Mouse (Mus musculus) liver, embryonic 11.5 days (tissue): ENCODE data around the gene Cops7a. TPM values are rescaled to one million over a fixed set of nuclear protein-coding genes. Genes with fewer than 3 reads are reported as not detected.

Experiments used
- ATAC-seq: fragments of 200-750 bp; cut with Nextera tagmentation; replicated peaks from 2 replicates; pipeline ENCODE4 v1.8.0; 2017; ENCODE audit warnings: moderate number of reproducible peaks, mild to moderate bottlenecking, moderate TSS enrichment, moderate library complexity; ENCODE audit not compliant: low FRiP score
- DNase-seq: peaks from one replicate; pipeline ENCODE4 v3.0.0-alpha.2; 2017; ENCODE audit warnings: low spot score
- H3K27ac ChIP-seq: fragments of 300-500 bp; sonication (generic); 2 replicates; pipeline ENCODE4 v1.5.1; 2014; ENCODE audit warnings: mild to moderate bottlenecking, low read depth, low read length, control low read depth
- H3K27me3 ChIP-seq: fragments of 300-500 bp; sonication (generic); replicated peaks from 2 replicates; pipeline ENCODE4 v1.6.1; 2014; ENCODE audit warnings: low read length, mixed read lengths; ENCODE audit not compliant: control insufficient read depth, insufficient read depth
- H3K36me3 ChIP-seq: fragments of 300-500 bp; sonication (generic); 2 replicates; pipeline ENCODE4 v1.6.1; 2014; ENCODE audit warnings: mild to moderate bottlenecking, low read length, moderate library complexity, mixed read lengths; ENCODE audit not compliant: control insufficient read depth, insufficient read depth
- H3K4me1 ChIP-seq: fragments of 300-500 bp; sonication (generic); replicated peaks from 2 replicates; pipeline ENCODE4 v1.6.1; 2014; ENCODE audit warnings: low read length, mixed read lengths; ENCODE audit not compliant: control insufficient read depth, insufficient read depth
- H3K4me2 ChIP-seq: fragments of 300-500 bp; sonication (generic); 2 replicates; pipeline ENCODE4 v1.6.1; 2014; ENCODE audit warnings: mild to moderate bottlenecking, control low read depth, moderate library complexity
- H3K4me3 ChIP-seq: fragments of 300-500 bp; sonication (generic); 2 replicates; pipeline ENCODE4 v1.5.1; 2014; ENCODE audit warnings: low read depth, low read length, control low read depth
- H3K9ac ChIP-seq: fragments of 300-500 bp; sonication (generic); 2 replicates; pipeline ENCODE4 v1.6.1; 2014; ENCODE audit warnings: low read depth, low read length, control low read depth
- H3K9me3 ChIP-seq: fragments of 300-500 bp; sonication (generic); 2 replicates; pipeline ENCODE4 v1.6.1; 2016; ENCODE audit warnings: low read length, inconsistent platforms, mixed read lengths; ENCODE audit not compliant: control insufficient read depth
- WGBS: fragments of 180-500 bp; shearing (Covaris S2); extraction: QIAGEN DNeasy Blood & Tissue Kit; methylation state at CpG from one replicate; pipeline ENCODE4 v1.1.7; 2014; 5-methylcytosine and 5-hydroxymethylcytosine counted together
- polyA plus RNA-seq: library from polyadenylated mRNA; unstranded; fragments of >200 nt; fragmentation: Nextera tagmentation; extraction: Ambion mirVana; gene quantifications from 2 replicates; pipeline ENCODE4 v1.2.1, GENCODE M21; 2014

Cops7a gene
- polyA plus RNA-seq, 1 experiment from 2014 or later, result 147 TPM

DNA sequence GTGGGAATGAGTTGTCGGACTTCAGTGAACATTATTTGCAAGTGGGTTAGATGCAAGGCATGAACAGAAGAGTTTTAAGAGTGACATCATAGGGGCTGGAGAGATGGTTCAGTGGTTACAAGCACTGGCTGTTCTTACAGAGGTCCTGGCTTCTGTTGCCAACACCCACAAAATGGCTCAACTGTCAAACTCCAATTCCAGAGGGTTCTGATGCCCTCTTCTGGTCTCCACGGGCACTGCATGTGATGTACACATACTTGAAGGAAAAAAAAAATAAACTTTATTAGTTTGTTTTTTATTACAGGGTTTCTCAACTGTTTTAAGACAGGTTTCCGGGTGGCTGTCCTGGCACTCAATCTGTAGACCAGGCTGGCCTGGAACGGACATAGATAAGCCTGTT lies 2.4 kb upstream of the Cops7a start:
- no peaks in the 10 kb centered on the region for H3K27me3 ChIP-seq
- no peak for DNase-seq

GRCm38 (mm10) chr6:124966466-124967118 lies 1.3 kb upstream of the Cops7a start:
- Histone ChIP-seq H3K9me3 (no peaks in the 10 kb centered on the region; the same call in 1 of the 2 replicates), H3K27ac (no peak overlapping the region), H3K27me3 (no peaks in the 10 kb centered on the region), H3K9ac (no peak overlapping the region; the same call in 1 of the 2 replicates), H3K4me3 (peak overlapping the region; percentile 85), H3K4me1 (peaks cover 13% of the 10 kb centered on the region), H3K4me2 (peak overlapping the region; percentile 96), H3K36me3 (peaks cover 4% of the 10 kb centered on the region; the same call in 1 of the 2 replicates)
- DNase-seq (no peak), ATAC-seq (no peak)
- 96% methylated on average over 7 of the region's 7 CpGs for WGBS

More for the DNA sequence above, 2.4 kb upstream of the Cops7a start:
- no peak overlapping the region for H3K4me3 ChIP-seq
- 70% methylated on average over 4 of the region's 4 CpGs for WGBS
- H3K4me2 ChIP-seq, result no peak overlapping the region
- H3K36me3 ChIP-seq, result no peaks in the 10 kb centered on the region
- peaks cover 13% of the 10 kb centered on the region for H3K4me1 ChIP-seq
- no peaks in the 10 kb centered on the region; the same call in 1 of the 2 replicates for H3K9me3 ChIP-seq
- no peak overlapping the region for H3K27ac ChIP-seq
- H3K9ac ChIP-seq, result no peak overlapping the region
- no peak for ATAC-seq

GRCm38 (mm10) chr6:124965747-124966146 lies 409 bp upstream of the Cops7a start:
- H3K4me2 ChIP-seq, result peak overlapping the region; percentile 96
- peak overlapping the region; percentile 85 for H3K4me3 ChIP-seq
- H3K36me3 ChIP-seq, result peaks cover 8% of the 10 kb centered on the region; the same call in 1 of the 2 replicates
- H3K4me1 ChIP-seq, result peaks cover 13% of the 10 kb centered on the region
- no peak for DNase-seq
- WGBS, result 9% methylated on average over 15 of the region's 15 CpGs
- H3K27me3 ChIP-seq, result no peaks in the 10 kb centered on the region
- peak overlapping the region; percentile 94 for H3K27ac ChIP-seq
- no peaks in the 10 kb centered on the region; the same call in 1 of the 2 replicates for H3K9me3 ChIP-seq
- peak overlapping the region; percentile 94 for H3K9ac ChIP-seq
- ATAC-seq, result no peak

- Histone ChIP-seq H3K4me1 (peaks cover 13% of the 10 kb centered on the region), H3K27me3 (no peaks in the 10 kb centered on the region), H3K9ac (peak overlapping the region; percentile 94), H3K4me2 (peak overlapping the region; percentile 96), H3K4me3 (peak overlapping the region; percentile 85), H3K36me3 (peaks cover 16% of the 10 kb centered on the region; the same call in 1 of the 2 replicates), H3K9me3 (no peaks in the 10 kb centered on the region; the same call in 1 of the 2 replicates), H3K27ac (peak overlapping the region; percentile 94)
- ATAC-seq, result peak; percentile 21; the same call in 1 of the 2 replicates
- WGBS, result 25% methylated on average over 16 of the region's 16 CpGs
- DNase-seq, result no peak
Measured at GRCm38 (mm10) chr6:124964638-124965037, 700 bp downstream of the Cops7a start.

DNA sequence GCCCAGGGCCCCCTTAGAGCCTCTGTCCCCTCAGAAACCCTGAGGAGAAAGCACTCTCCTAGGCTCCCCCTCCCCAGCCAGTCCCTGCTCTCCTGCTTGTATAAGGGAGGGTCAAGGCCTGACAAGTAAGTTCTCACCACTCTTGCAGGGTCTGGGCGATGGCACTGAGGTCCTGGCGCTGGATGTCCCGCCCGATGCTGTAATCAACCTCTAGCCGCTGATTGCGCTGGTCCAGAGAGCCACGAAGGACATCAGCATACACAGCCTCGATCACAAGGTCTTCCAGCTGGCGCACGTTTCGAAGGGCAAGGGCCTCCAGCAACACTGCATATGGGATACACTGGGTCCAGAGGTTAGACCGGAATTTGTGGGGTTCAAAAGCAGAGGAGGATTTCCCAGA lies 4.3 kb downstream of the Cops7a start:
- 91% methylated on average over 12 of the region's 12 CpGs for WGBS
- Histone ChIP-seq H3K9me3 (no peaks in the 10 kb centered on the region), H3K36me3 (peaks cover 35% of the 10 kb centered on the region)

DNA sequence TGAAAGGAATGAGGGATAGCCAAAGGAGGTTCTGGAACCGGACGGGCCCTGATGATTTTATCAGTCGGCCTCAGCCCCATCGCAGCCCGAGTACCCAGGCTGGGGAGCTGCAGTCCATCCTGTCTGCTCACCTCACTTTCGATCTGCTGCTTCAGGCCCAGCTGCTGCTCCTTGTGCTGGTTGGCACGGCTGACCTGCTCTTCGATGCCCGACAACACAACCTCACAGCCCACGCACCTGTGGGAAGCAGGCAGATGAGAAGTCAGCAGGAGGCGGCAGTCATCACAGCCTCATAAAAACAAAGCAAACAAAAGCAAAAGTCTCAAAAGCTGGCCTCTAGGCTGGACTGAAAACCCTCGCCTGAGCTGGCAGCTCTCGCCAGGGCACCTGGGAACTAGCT lies 5.4 kb downstream of the Cops7a start:
- H3K27ac ChIP-seq, result no peak overlapping the region
- ATAC-seq, result no peak
- H3K9me3 ChIP-seq, result no peaks in the 10 kb centered on the region
- H3K36me3 ChIP-seq, result peaks cover 37% of the 10 kb centered on the region
- DNase-seq, result no peak
- H3K4me3 ChIP-seq, result no peak overlapping the region
- H3K9ac ChIP-seq, result no peak overlapping the region
- no peaks in the 10 kb centered on the region for H3K27me3 ChIP-seq
- H3K4me2 ChIP-seq, result no peak overlapping the region
- 93% methylated on average over 13 of the region's 13 CpGs for WGBS
- H3K4me1 ChIP-seq, result peaks cover 8% of the 10 kb centered on the region

More for the DNA sequence above, 4.3 kb downstream of the Cops7a start:
- H3K9ac ChIP-seq, result no peak overlapping the region
- DNase-seq (no peak), ATAC-seq (no peak)
- H3K4me3 ChIP-seq, result no peak overlapping the region
- no peak overlapping the region for H3K27ac ChIP-seq
- no peaks in the 10 kb centered on the region for H3K27me3 ChIP-seq
- H3K4me2 ChIP-seq, result no peak overlapping the region
- H3K4me1 ChIP-seq, result peaks cover 9% of the 10 kb centered on the region

DNA sequence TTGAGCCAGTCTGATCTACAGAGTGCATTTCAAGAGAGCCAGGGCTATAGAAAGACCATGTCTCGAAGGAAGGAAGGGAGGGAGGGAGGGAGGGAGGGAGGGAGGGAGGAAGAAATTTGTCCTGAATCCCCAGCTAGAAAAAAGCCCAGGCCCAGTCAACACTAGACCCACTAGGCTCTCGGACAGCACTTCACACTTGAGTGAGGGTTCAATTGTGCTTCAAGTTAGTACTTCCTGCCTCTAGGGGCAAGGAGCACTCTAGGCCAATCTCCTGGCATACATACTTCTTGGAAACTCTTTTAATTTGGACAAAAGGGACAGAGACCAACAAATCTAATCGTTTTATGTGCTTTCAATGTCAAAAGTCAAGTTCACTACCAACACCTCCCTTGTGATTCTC lies 7.2 kb downstream of the Cops7a start:
- Histone ChIP-seq H3K9ac (no peak overlapping the region), H3K4me2 (no peak overlapping the region), H3K4me1 (no peaks in the 10 kb centered on the region), H3K4me3 (no peak overlapping the region), H3K36me3 (peaks cover 37% of the 10 kb centered on the region), H3K9me3 (no peaks in the 10 kb centered on the region), H3K27ac (no peak overlapping the region), H3K27me3 (no peaks in the 10 kb centered on the region)
- 89% methylated on average over 3 of the region's 3 CpGs for WGBS
- DNase-seq (no peak), ATAC-seq (no peak)

- no peaks in the 10 kb centered on the region for H3K4me1 ChIP-seq
- no peaks in the 10 kb centered on the region for H3K27me3 ChIP-seq
- 87% methylated on average over 4 of the region's 4 CpGs for WGBS
- H3K36me3 ChIP-seq, result peaks cover 25% of the 10 kb centered on the region
- no peak overlapping the region for H3K4me2 ChIP-seq
- DNase-seq, result no peak
- no peaks in the 10 kb centered on the region for H3K9me3 ChIP-seq
- H3K4me3 ChIP-seq, result no peak overlapping the region
- no peak overlapping the region for H3K27ac ChIP-seq
- no peak for ATAC-seq
- H3K9ac ChIP-seq, result no peak overlapping the region
Measured at GRCm38 (mm10) chr6:124955212-124955611, 10.1 kb downstream of the Cops7a start.
